Comparison of ENCODE assay signal across 11 mouse cellular contexts in genomic region chrX:101384439-101385137, GRCm38 (mm10). TPM values are rescaled to one million over a fixed set of nuclear protein-coding genes. Genes with fewer than 3 reads are reported as not detected.
DNase-seq lines count a peak whose midpoint lies in the region; ATAC-seq and TF ChIP-seq lines count a peak whose summit lies in the region.
"Had no signal": no experiment of that assay in that cellular context is flagged by ENCODE, and none has a peak within 500 bp of the region (broad histone marks: within the 10 kb centered on the region; RNA-seq: fewer than 3 reads in every experiment).

No protein-coding gene starts in this region.

- no peak overlapping the region for H3K27ac ChIP-seq in heart, postnatal 0 days (ENCODE audit: low read depth)
- no peak overlapping the region for H3K27ac ChIP-seq in forebrain, embryonic 10.5 days
- H3K27ac ChIP-seq in midbrain, embryonic 11.5 days (ENCODE audit: low read depth, low read length): no peak overlapping the region

- no peaks in the 10 kb centered on the region for H3K36me3 ChIP-seq in heart, postnatal 0 days (replicated peaks; ENCODE audit: control insufficient read depth, insufficient read depth, low read length)
- H3K36me3 ChIP-seq in forebrain, embryonic 10.5 days (replicated peaks): no peaks in the 10 kb centered on the region
- no peaks in the 10 kb centered on the region for H3K36me3 ChIP-seq in midbrain, embryonic 11.5 days (ENCODE audit: control insufficient read depth, insufficient read depth, low read length)

- no peak for TF ChIP-seq EP300 in heart, postnatal 0 days (IDR thresholded peaks at IDR 0.05; ENCODE audit: low read depth)

- 20% methylated on average over 31 of the region's 32 CpGs for WGBS in heart, postnatal 0 days
- 23% methylated on average over 32 of the region's 32 CpGs for WGBS in forebrain, embryonic 10.5 days
- WGBS in midbrain, embryonic 11.5 days: 22% methylated on average over 30 of the region's 32 CpGs

- no peak for TF ChIP-seq POLR2A in brain, embryonic 14.5 days (IDR thresholded peaks at IDR 0.05; ENCODE audit: borderline replicate concordance, extremely low read depth, insufficient read depth, insufficient read length, poor library complexity, severe bottlenecking)

- 0 out of 2 replicates have a peak overlapping the region, but pooled peaks have one; percentile 5 for H3K4me3 ChIP-seq in heart, postnatal 0 days (ENCODE audit: low read depth, low read length)
- peak overlapping the region; percentile 42 for H3K4me3 ChIP-seq in forebrain, embryonic 10.5 days
- peak overlapping the region; percentile 16 for H3K4me3 ChIP-seq in midbrain, embryonic 11.5 days (ENCODE audit: low read depth, low read length)

- H3K9me3 ChIP-seq in heart, postnatal 0 days (replicated peaks; ENCODE audit: control insufficient read depth, low read length): no peaks in the 10 kb centered on the region
- H3K9me3 ChIP-seq in forebrain, embryonic 10.5 days: no peaks in the 10 kb centered on the region
- no peaks in the 10 kb centered on the region for H3K9me3 ChIP-seq in midbrain, embryonic 11.5 days (ENCODE audit: control insufficient read depth, low read length)

- H3K27me3 ChIP-seq in heart, postnatal 0 days (ENCODE audit: control insufficient read depth, insufficient read depth, low read length): peaks cover 27% of the 10 kb centered on the region; the same call in 1 of the 2 replicates
- peaks cover 98% of the 10 kb centered on the region for H3K27me3 ChIP-seq in forebrain, embryonic 10.5 days (ENCODE audit: poor library complexity, severe bottlenecking)
- H3K27me3 ChIP-seq in midbrain, embryonic 11.5 days (ENCODE audit: control insufficient read depth, insufficient read depth, low read length): peaks cover 37% of the 10 kb centered on the region

- no peak for ATAC-seq in heart, postnatal 0 days (ENCODE audit: insufficient read depth, low read depth)
- no peak; the same call in 1 of the 2 replicates for ATAC-seq in midbrain, embryonic 11.5 days (ENCODE audit: low FRiP score)

- no peaks in the 10 kb centered on the region for H3K4me1 ChIP-seq in heart, postnatal 0 days (ENCODE audit: control insufficient read depth, insufficient read depth)
- peaks cover 33% of the 10 kb centered on the region for H3K4me1 ChIP-seq in forebrain, embryonic 10.5 days
- H3K4me1 ChIP-seq in midbrain, embryonic 11.5 days (ENCODE audit: control insufficient read depth, insufficient read depth, low read length): no peaks in the 10 kb centered on the region

- TF ChIP-seq CTCF in heart, postnatal 0 days (IDR thresholded peaks at IDR 0.05; ENCODE audit: low read depth): no peak
- no peak for TF ChIP-seq CTCF in brain, embryonic 14.5 days (IDR thresholded peaks at IDR 0.05; ENCODE audit: borderline replicate concordance, extremely low read depth, insufficient read depth, insufficient read length)

- no peak overlapping the region for H3K9ac ChIP-seq in heart, postnatal 0 days (replicated peaks; ENCODE audit: low read depth, low read length)
- H3K9ac ChIP-seq in midbrain, embryonic 11.5 days (ENCODE audit: low read length): no peak overlapping the region

- peak overlapping the region; percentile 10; the same call in 1 of the 2 replicates for H3K4me2 ChIP-seq in heart, postnatal 0 days (ENCODE audit: low read depth, low read length)
- peak overlapping the region; percentile 40 for H3K4me2 ChIP-seq in midbrain, embryonic 11.5 days

- no peak for DNase-seq in heart, postnatal 0 days (ENCODE audit: low spot score)
- DNase-seq in heart, postnatal 4 days: no peak
- peak; percentile 42 for DNase-seq in brain, embryonic 14.5 days (ENCODE audit: low read depth)
- no peak for DNase-seq in forebrain, embryonic 10.5 days (ENCODE audit: extremely low spot score, low spot score)
- no peak for DNase-seq in midbrain, embryonic 11.5 days (ENCODE audit: low spot score, missing footprints)
- no peak for DNase-seq in MN1 (ENCODE audit: low spot score)
- DNase-seq in spleen, postnatal 14 days (ENCODE audit: low spot score in 2 of 2): no peak
- DNase-seq in layer of hippocampus, postnatal 25 days (ENCODE audit: extremely low spot score in 1 of 2, low spot score in 1 of 2): no peak

RNA-seq across cellular contexts. Expression of gene Gjb1, which starts 8.4 kb away (rescaled TPM):
- total RNA-seq in heart, postnatal 0 days (2014; rRNA removed; ENCODE audit: low replicate concordance): not detected in 2 replicates
- not detected in 2 replicates for polyA plus RNA-seq in heart, postnatal 0 days (2015; fragmentation: Nextera tagmentation; extraction: Ambion mirVana)
- total RNA-seq in heart, postnatal 4 days (2021): not detected
- polyA plus RNA-seq in brain, embryonic 14.5 days (2012; rRNA removed): 0.33 and 0.66 TPM in 2 replicates
- polyA plus RNA-seq in forebrain, embryonic 10.5 days (2016; fragmentation: Nextera tagmentation; extraction: Ambion mirVana): not detected in 2 replicates
- polyA plus RNA-seq in midbrain, embryonic 11.5 days (2014; fragmentation: Nextera tagmentation; extraction: Ambion mirVana): not detected in 2 replicates
- 10 to 100 TPM; 13.2 TPM for total RNA-seq in layer of hippocampus, postnatal 25 days (2021)
- total RNA-seq: hematopoietic stem cell, adult 5-6 weeks; MEL had no signal
- polyA plus RNA-seq: testis, adult 2 months had no signal

RNA-seq across cellular contexts. Expression of gene Zmym3, which starts 36.1 kb away (rescaled TPM):
- 38.9 and 41.6 TPM in 2 replicates for total RNA-seq in heart, postnatal 0 days (2014; rRNA removed; ENCODE audit: low replicate concordance)
- polyA plus RNA-seq in heart, postnatal 0 days (2015; fragmentation: Nextera tagmentation; extraction: Ambion mirVana): 12.2 and 14.2 TPM in 2 replicates
- 10 to 100 TPM; 39.4 to 40.3 TPM for total RNA-seq in heart, postnatal 4 days (2021)
- polyA plus RNA-seq in brain, embryonic 14.5 days (2012; rRNA removed): 178 and 190 TPM in 2 replicates
- polyA plus RNA-seq in forebrain, embryonic 10.5 days (2016; fragmentation: Nextera tagmentation; extraction: Ambion mirVana): 20.4 and 24.2 TPM in 2 replicates
- polyA plus RNA-seq in midbrain, embryonic 11.5 days (2014; fragmentation: Nextera tagmentation; extraction: Ambion mirVana): 17.0 and 20.4 TPM in 2 replicates
- total RNA-seq in layer of hippocampus, postnatal 25 days (2021): 100 to 1,000 TPM; 134 to 167 TPM

RNA-seq across cellular contexts. Expression of gene Nono, which starts 44.5 kb away (rescaled TPM):
- 163 and 242 TPM in 2 replicates for total RNA-seq in heart, postnatal 0 days (2014; rRNA removed; ENCODE audit: low replicate concordance)
- polyA plus RNA-seq in heart, postnatal 0 days (2015; fragmentation: Nextera tagmentation; extraction: Ambion mirVana): 120 and 121 TPM in 2 replicates
- total RNA-seq in heart, postnatal 4 days (2021): 100 to 1,000 TPM; 177 to 191 TPM
- 419 and 430 TPM in 2 replicates for polyA plus RNA-seq in brain, embryonic 14.5 days (2012; rRNA removed)
- 639 and 665 TPM in 2 replicates for polyA plus RNA-seq in forebrain, embryonic 10.5 days (2016; fragmentation: Nextera tagmentation; extraction: Ambion mirVana)
- 700 and 727 TPM in 2 replicates for polyA plus RNA-seq in midbrain, embryonic 11.5 days (2014; fragmentation: Nextera tagmentation; extraction: Ambion mirVana)
- total RNA-seq in layer of hippocampus, postnatal 25 days (2021): 100 to 1,000 TPM; 131 to 158 TPM
